Mouse (Mus musculus) MEL (cell line): ENCODE results near the gene Klhl12. TPM values are rescaled to one million over a fixed set of nuclear protein-coding genes. Genes with fewer than 3 reads are reported as not detected.
A peak's percentile ranks its signal among the peaks of the same experiment; 100 is the strongest.

Experiments used
- DNase-seq: peaks from one replicate; pipeline ENCODE4 v3.0.0; 2011; ENCODE audit warnings: low read depth, low spot score
- H3K27ac ChIP-seq: 2 replicates; pipeline ENCODE4 v1.5.1; 2012; ENCODE audit warnings: low read depth, mild to moderate bottlenecking, control low read depth, low read length, moderate library complexity; ENCODE audit not compliant: control insufficient read depth
- H3K27me3 ChIP-seq, 2 experiments: fragments of 150-350 bp in 1 of 2; sonication (generic) in 1 of 2; 2 replicates each; pipeline ENCODE4 v1.6.1; 2012; ENCODE audit warnings: low read length in 2 of 2, mild to moderate bottlenecking in 2 of 2, improper control_type of control experiment in 1 of 2, moderate library complexity in 1 of 2; ENCODE audit not compliant: insufficient read depth in 2 of 2, control insufficient read depth in 1 of 2
- H3K36me3 ChIP-seq, 2 experiments: 2 replicates each; pipeline ENCODE4 v1.6.1; 2012 to 2014; ENCODE audit warnings: low read length in 2 of 2, improper control_type of control experiment in 1 of 2, inconsistent platforms in 1 of 2, mild to moderate bottlenecking in 1 of 2; ENCODE audit not compliant: insufficient read depth in 2 of 2, control insufficient read depth in 1 of 2
- H3K4me1 ChIP-seq, 2 experiments: fragments of 150-350 bp in 1 of 2; sonication (generic) in 1 of 2; 2 replicates each; pipeline ENCODE4 v1.6.1; 2012; ENCODE audit warnings: low read length in 2 of 2, improper control_type of control experiment in 1 of 2, mild to moderate bottlenecking in 1 of 2; ENCODE audit not compliant: insufficient read depth in 2 of 2, control insufficient read depth in 1 of 2
- H3K4me3 ChIP-seq, 2 experiments: fragments of 150-350 bp in 1 of 2; sonication (generic) in 1 of 2; 2 replicates each; pipeline ENCODE4 v1.5.1; 2012; ENCODE audit warnings: low read depth in 2 of 2, low read length in 2 of 2, mild to moderate bottlenecking in 2 of 2, moderate library complexity in 2 of 2, control low read depth in 1 of 2, improper control_type of control experiment in 1 of 2; ENCODE audit not compliant: control insufficient read depth in 1 of 2, insufficient read depth in 1 of 2
- H3K79me2 ChIP-seq: 2 replicates; pipeline ENCODE4 v1.6.1; 2012; ENCODE audit warnings: mild to moderate bottlenecking, low read length, moderate library complexity; ENCODE audit not compliant: control insufficient read depth, poor library complexity, insufficient read depth
- H3K9ac ChIP-seq: 2 replicates; pipeline ENCODE4 v1.6.1; 2012; ENCODE audit warnings: low read depth, mild to moderate bottlenecking, control low read depth, low read length, moderate library complexity; ENCODE audit not compliant: control insufficient read depth, poor library complexity, severe bottlenecking
- H3K9me3 ChIP-seq: fragments of 150-350 bp; sonication (generic); replicated peaks from 2 replicates; pipeline ENCODE4 v1.6.1; 2012; ENCODE audit warnings: mild to moderate bottlenecking, low read length, improper control_type of control experiment, moderate library complexity; ENCODE audit not compliant: insufficient read depth
- CHD1 ChIP-seq: IDR thresholded peaks from 2 replicates; pipeline ENCODE4 v1.6.1; 2012; ENCODE audit warnings: low read depth, mild to moderate bottlenecking, inconsistent platforms, low read length, improper control_type of control experiment
- CHD2 ChIP-seq: IDR thresholded peaks from 2 replicates; pipeline ENCODE4 v1.6.1; 2011; ENCODE audit warnings: low read length, improper control_type of control experiment
- E2F4 ChIP-seq: IDR thresholded peaks from 2 replicates; pipeline ENCODE4 v1.6.1; 2011; ENCODE audit warnings: low read depth, low read length, improper control_type of control experiment, borderline replicate concordance
- EP300 ChIP-seq, 2 experiments: IDR thresholded peaks; 2 replicates each; pipeline ENCODE4 v1.6.1; 2011; ENCODE audit warnings: improper control_type of control experiment in 2 of 2, low read length in 2 of 2, low read depth in 1 of 2, mild to moderate bottlenecking in 1 of 2
- ETS1 ChIP-seq: IDR thresholded peaks from 2 replicates; pipeline ENCODE4 v1.6.1; 2012; ENCODE audit warnings: low read depth, mild to moderate bottlenecking, inconsistent platforms, low read length, improper control_type of control experiment, moderate library complexity
- GABPA ChIP-seq: IDR thresholded peaks from 2 replicates; pipeline ENCODE4 v1.6.1; 2012; ENCODE audit warnings: low read depth, mild to moderate bottlenecking, inconsistent platforms, low read length, improper control_type of control experiment, moderate library complexity
- GATA1 ChIP-seq: IDR thresholded peaks from 2 replicates; pipeline ENCODE4 v1.6.1; 2011; ENCODE audit warnings: low read depth, low read length, improper control_type of control experiment
- HCFC1 ChIP-seq: IDR thresholded peaks from 2 replicates; pipeline ENCODE4 v1.6.1; 2012; ENCODE audit warnings: low read depth, mild to moderate bottlenecking, inconsistent platforms, low read length, improper control_type of control experiment, moderate library complexity
- JUND ChIP-seq: IDR thresholded peaks from 2 replicates; pipeline ENCODE4 v1.6.1; 2011; ENCODE audit warnings: low read depth, mild to moderate bottlenecking, improper control_type of control experiment, low read length
- MAX ChIP-seq: IDR thresholded peaks from 2 replicates; pipeline ENCODE4 v1.6.1; 2011; ENCODE audit warnings: low read length, improper control_type of control experiment
- MEF2A ChIP-seq: IDR thresholded peaks from 2 replicates; pipeline ENCODE4 v1.6.1; 2014; ENCODE audit warnings: low read depth, mild to moderate bottlenecking, inconsistent platforms, low read length, improper control_type of control experiment; ENCODE audit not compliant: poor library complexity, insufficient replicate concordance, severe bottlenecking; ENCODE audit errors: extremely low read depth
- MYB ChIP-seq: IDR thresholded peaks from 2 replicates; pipeline ENCODE4 v1.6.1; 2011; ENCODE audit warnings: mild to moderate bottlenecking, low read depth, low read length, improper control_type of control experiment
- NELFE ChIP-seq: IDR thresholded peaks from 2 replicates; pipeline ENCODE4 v1.6.1; 2011; ENCODE audit warnings: low read depth, low read length, improper control_type of control experiment
- POLR2A ChIP-seq, 2 experiments: IDR thresholded peaks; 2 replicates each; pipeline ENCODE4 v1.6.1; 2011 to 2012; ENCODE audit warnings: low read length in 2 of 2, mild to moderate bottlenecking in 2 of 2, control low read depth in 1 of 2, improper control_type of control experiment in 1 of 2, low read depth in 1 of 2, moderate library complexity in 1 of 2; ENCODE audit not compliant: control insufficient read depth in 1 of 2, insufficient read depth in 1 of 2, poor library complexity in 1 of 2
- POLR2AphosphoS5 ChIP-seq: IDR thresholded peaks from 2 replicates; pipeline ENCODE4 v1.6.1; 2012; ENCODE audit warnings: low read depth, borderline replicate concordance, mild to moderate bottlenecking, inconsistent platforms, low read length, moderate library complexity, mixed read lengths
- RAD21 ChIP-seq: IDR thresholded peaks from 2 replicates; pipeline ENCODE4 v1.6.1; 2011; ENCODE audit warnings: mild to moderate bottlenecking, low read depth, low read length, improper control_type of control experiment
- RCOR1 ChIP-seq: IDR thresholded peaks from 2 replicates; pipeline ENCODE4 v1.6.1; 2012; ENCODE audit warnings: low read depth, mild to moderate bottlenecking, inconsistent platforms, low read length, improper control_type of control experiment
- TBP ChIP-seq: IDR thresholded peaks from 2 replicates; pipeline ENCODE4 v1.8.0; 2011; ENCODE audit warnings: low read depth, low read length, improper control_type of control experiment
- ZMIZ1 ChIP-seq: IDR thresholded peaks from 2 replicates; pipeline ENCODE4 v1.6.1; 2012; ENCODE audit warnings: low read depth, mild to moderate bottlenecking, inconsistent platforms, low read length, improper control_type of control experiment, moderate library complexity
- ZNF384 ChIP-seq: IDR thresholded peaks from 2 replicates; pipeline ENCODE4 v1.6.1; 2012; ENCODE audit warnings: low read depth, mild to moderate bottlenecking, inconsistent platforms, low read length, improper control_type of control experiment
- polyA plus RNA-seq, 2 experiments: library from polyadenylated mRNA; stranded (reverse) in 1 of 2; unstranded in 1 of 2; fragments of >175 nt in 1 of 2; fragments of >200 nt in 1 of 2; gene quantifications; 2 replicates each; pipeline versions ENCODE4 v1.2.1 to v1.2.4; 2012; ENCODE audit warnings: low replicate concordance in 2 of 2, low read depth in 1 of 2; ENCODE audit not compliant: insufficient read length in 2 of 2, insufficient read depth in 1 of 2, missing spikeins in 1 of 2
- total RNA-seq: library from RNA; depleted of rRNA; stranded (reverse); fragments of 300-350 nt; gene quantifications from 2 replicates; pipeline ENCODE4 v1.2.3, GENCODE M21; 2012

Klhl12 gene
- total and polyA plus RNA-seq, 3 experiments: 20.8 to 26.4 TPM; not detected in 1

- no peak overlapping the region for H3K9ac ChIP-seq
- no peak overlapping the region for H3K4me3 ChIP-seq
- H3K27ac ChIP-seq: no peak overlapping the region
- H3K79me2 ChIP-seq: no peaks in the 10 kb centered on the region; the same call in 1 of the 2 replicates
- no peaks in the 10 kb centered on the region for H3K27me3 ChIP-seq
- TF ChIP-seq ZNF384 (0 out of 2 replicates have a peak, but pooled peaks have one; percentile 12), ETS1 (no peak)
- no peak for DNase-seq
- peaks cover 2 to 5% of the 10 kb centered on the region in 2 experiments; a peak in 3 of 4 replicates for H3K36me3 ChIP-seq
- H3K9me3 ChIP-seq: no peaks in the 10 kb centered on the region
- peaks cover 2 to 9% of the 10 kb centered on the region in 2 experiments; a peak in 3 of 4 replicates for H3K4me1 ChIP-seq
These were observed 54.7 kb downstream of the Klhl12 start for GRCm38 (mm10) chr1:134510018-134510417.

GRCm38 (mm10) chr1:134512183-134512582 is 56.9 kb downstream of the Klhl12 start:
- TF ChIP-seq RCOR1 (no peak), MEF2A (no peak)
- TF ChIP-seq, all 39 proteins: peak for 0
- no peak overlapping the region for H3K4me3 ChIP-seq
- no peaks in the 10 kb centered on the region for H3K9me3 ChIP-seq
- H3K4me1 ChIP-seq: peaks cover 2 to 9% of the 10 kb centered on the region in 2 experiments; a peak in 3 of 4 replicates
- DNase-seq: no peak
- H3K36me3 ChIP-seq: peaks cover 2% of the 10 kb centered on the region in 2 experiments; a peak in 2 of 4 replicates
- H3K9ac ChIP-seq: no peak overlapping the region
- no peaks in the 10 kb centered on the region for H3K79me2 ChIP-seq
- H3K27ac ChIP-seq: no peak overlapping the region
- no peaks in the 10 kb centered on the region for H3K27me3 ChIP-seq

GRCm38 (mm10) chr1:134512584-134512983 is 57.3 kb downstream of the Klhl12 start:
- Histone ChIP-seq H3K4me1 (peaks cover 2 to 9% of the 10 kb centered on the region in 2 experiments; a peak in 3 of 4 replicates), H3K9me3 (no peaks in the 10 kb centered on the region), H3K9ac (no peak overlapping the region), H3K79me2 (no peaks in the 10 kb centered on the region), H3K36me3 (peaks cover 2 to 3% of the 10 kb centered on the region in 2 experiments; a peak in 3 of 4 replicates), H3K27ac (no peak overlapping the region), H3K27me3 (no peaks in the 10 kb centered on the region), H3K4me3 (no peak overlapping the region)
- no peak for DNase-seq
- TF ChIP-seq CHD1: no peak
- no peak for TF ChIP-seq JUND
- TF ChIP-seq TBP: no peak
- TF ChIP-seq GATA1: no peak
- no peak for TF ChIP-seq E2F4
- no peak for TF ChIP-seq POLR2AphosphoS5
- no peak for TF ChIP-seq GABPA
- no peak for TF ChIP-seq ETS1
- no peak for TF ChIP-seq NELFE
- no peak for TF ChIP-seq ZNF384
- TF ChIP-seq HCFC1: no peak
- no peak for TF ChIP-seq MAX
- no peak for TF ChIP-seq ZMIZ1
- TF ChIP-seq RAD21: no peak
- TF ChIP-seq CHD2: no peak
- no peak for TF ChIP-seq POLR2A (IDR thresholded peaks at IDR 0.05; ENCODE audit: control insufficient read depth in 1 of 2, insufficient read depth in 1 of 2, low read depth in 1 of 2, low read length in 2 of 2, poor library complexity in 1 of 2)
- no peak for TF ChIP-seq EP300 (IDR thresholded peaks at IDR 0.05; ENCODE audit: low read depth in 1 of 2, low read length in 2 of 2)
- no peak for TF ChIP-seq MYB
